Mouse (Mus musculus): ENCODE results near the gene P2ry6. TPM values are rescaled to one million over a fixed set of nuclear protein-coding genes. Genes with fewer than 3 reads are reported as not detected.

The P2ry6 gene
- polyA plus RNA-seq, 1 experiment from 2014 or later: 2.0 TPM

- Histone ChIP-seq H3K36me3 (ENCODE audit: control insufficient read depth, insufficient read depth, low read length) (no peaks in the 10 kb centered on the region), H3K27ac (ENCODE audit: low read depth, low read length) (no peak overlapping the region), H3K4me3 (ENCODE audit: low read depth, low read length) (no peak overlapping the region), H3K4me2 (ENCODE audit: low read depth) (no peak overlapping the region), H3K9ac (ENCODE audit: low read length) (no peak overlapping the region), H3K27me3 (ENCODE audit: control insufficient read depth, insufficient read depth, low read length) (peaks cover 26% of the 10 kb centered on the region), H3K4me1 (ENCODE audit: control insufficient read depth, insufficient read depth, low read length) (0 out of 2 replicates have a peak, but pooled peaks cover 5% of the 10 kb centered on the region), H3K9me3 (ENCODE audit: control insufficient read depth, low read length) (no peaks in the 10 kb centered on the region)
- DNase-seq (ENCODE audit: low spot score): no peak
- no peak for ATAC-seq (ENCODE audit: insufficient read depth, low FRiP score, low TSS enrichment)
- WGBS: 46% methylated on average over 3 of the region's 3 CpGs
These were observed 1.6 kb downstream of the P2ry6 start for GRCm38 (mm10) chr7:100972875-100973274.

DNA sequence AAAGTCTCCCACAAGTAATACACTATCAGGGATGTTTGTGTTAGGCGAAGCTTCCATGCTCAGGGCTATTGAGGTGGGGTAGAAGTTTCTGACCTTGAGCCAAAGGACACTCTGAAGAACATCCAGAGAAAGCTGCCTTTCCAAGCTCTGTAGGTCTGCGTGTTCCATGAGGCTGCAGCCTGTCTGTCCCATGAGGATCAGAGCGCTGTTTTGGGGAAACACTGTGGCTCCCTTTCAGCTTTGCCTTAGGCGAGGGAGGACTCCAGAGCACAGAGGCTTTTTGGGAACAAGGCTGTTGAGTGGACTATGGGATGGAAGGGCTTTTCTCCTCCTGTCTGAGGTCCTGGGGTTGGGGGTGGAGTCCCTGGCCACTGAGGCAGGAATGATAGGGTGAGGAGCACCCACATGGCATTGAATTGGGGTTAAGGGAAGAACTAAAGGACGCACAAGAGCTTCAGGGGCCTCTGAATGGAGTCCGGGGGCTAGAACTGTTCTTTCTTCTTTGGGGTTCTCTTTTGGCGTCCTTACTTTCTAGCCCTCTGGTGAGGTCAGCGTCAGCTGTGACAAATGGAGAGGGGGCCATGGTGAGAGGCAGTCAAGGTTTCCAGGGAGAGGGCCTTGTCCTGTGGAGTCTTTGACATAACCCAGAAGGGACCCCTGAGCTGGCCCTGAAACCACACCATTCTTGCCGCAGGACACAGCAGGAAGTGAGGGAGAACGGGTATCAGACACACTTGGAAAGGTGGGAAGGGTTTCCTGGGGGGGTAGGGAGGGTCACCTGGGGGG is 5.4 kb downstream of the P2ry6 start:
- ATAC-seq (ENCODE audit: insufficient read depth, low FRiP score, low TSS enrichment): no peak

DNA sequence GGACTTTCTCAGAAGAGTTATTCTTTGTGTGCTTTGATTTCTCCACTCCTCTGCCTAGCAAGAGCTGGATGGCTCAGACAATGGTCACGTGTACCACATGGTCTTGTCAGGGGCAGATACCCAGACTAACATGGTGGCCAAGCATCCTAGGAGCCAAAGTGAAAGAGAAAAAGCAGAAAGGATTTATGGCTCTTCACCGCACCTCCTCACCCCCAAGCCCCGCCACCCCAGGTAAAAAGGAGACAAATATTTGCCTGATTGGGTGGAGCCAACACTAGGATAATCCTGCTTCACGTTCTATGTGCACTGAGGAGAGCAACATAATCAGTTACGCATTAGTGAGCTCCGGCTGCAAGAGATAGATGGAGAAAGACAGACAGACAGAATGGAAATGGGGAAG is 6.1 kb downstream of the P2ry6 start:
- ATAC-seq (ENCODE audit: insufficient read depth, low FRiP score, low TSS enrichment) (no peak), DNase-seq (ENCODE audit: low spot score) (no peak)
- no peaks in the 10 kb centered on the region for H3K36me3 ChIP-seq (ENCODE audit: control insufficient read depth, insufficient read depth, low read length)
- 81% methylated on average over 6 of the region's 6 CpGs for WGBS
- no peak overlapping the region for H3K4me3 ChIP-seq (ENCODE audit: low read depth, low read length)
- H3K27ac ChIP-seq (ENCODE audit: low read depth, low read length): no peak overlapping the region
- H3K27me3 ChIP-seq (ENCODE audit: control insufficient read depth, insufficient read depth, low read length): peaks cover 3% of the 10 kb centered on the region
- no peak overlapping the region for H3K4me2 ChIP-seq (ENCODE audit: low read depth)
- no peak overlapping the region for H3K9ac ChIP-seq (ENCODE audit: low read length)
- no peaks in the 10 kb centered on the region for H3K4me1 ChIP-seq (ENCODE audit: control insufficient read depth, insufficient read depth, low read length)
- no peaks in the 10 kb centered on the region for H3K9me3 ChIP-seq (ENCODE audit: control insufficient read depth, low read length)

More for the DNA sequence above, 5.4 kb downstream of the P2ry6 start:
- H3K9me3 ChIP-seq (ENCODE audit: control insufficient read depth, low read length): no peaks in the 10 kb centered on the region
- H3K4me2 ChIP-seq (ENCODE audit: low read depth): no peak overlapping the region
- no peak overlapping the region for H3K4me3 ChIP-seq (ENCODE audit: low read depth, low read length)
- WGBS: 78% methylated on average over 10 of the region's 10 CpGs
- H3K27ac ChIP-seq (ENCODE audit: low read depth, low read length): no peak overlapping the region
- H3K9ac ChIP-seq (ENCODE audit: low read length): no peak overlapping the region
- DNase-seq (ENCODE audit: low spot score): no peak
- H3K36me3 ChIP-seq (ENCODE audit: control insufficient read depth, insufficient read depth, low read length): no peaks in the 10 kb centered on the region
- H3K4me1 ChIP-seq (ENCODE audit: control insufficient read depth, insufficient read depth, low read length): 0 out of 2 replicates have a peak, but pooled peaks cover under 1% of the 10 kb centered on the region
- peaks cover 10% of the 10 kb centered on the region for H3K27me3 ChIP-seq (ENCODE audit: control insufficient read depth, insufficient read depth, low read length)

DNA sequence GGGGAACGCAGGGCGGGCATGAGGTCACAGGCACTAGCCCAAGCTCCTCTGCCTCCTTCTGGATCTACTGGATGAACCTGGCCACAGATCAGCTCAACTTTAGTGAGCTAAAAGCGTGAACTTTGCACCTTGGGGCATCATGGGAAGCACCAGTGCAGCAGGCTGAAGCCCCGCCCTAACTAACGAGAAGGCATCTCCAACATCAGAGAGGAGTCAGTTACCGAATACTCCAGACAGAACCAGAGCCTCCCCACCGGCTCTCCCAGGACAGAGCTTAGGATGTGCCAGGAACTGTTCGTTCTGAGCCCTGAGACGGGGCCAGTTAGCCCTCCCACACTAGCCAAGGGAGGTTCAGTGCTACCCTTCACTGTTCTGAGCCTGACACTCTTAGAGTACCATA is 6.6 kb downstream of the P2ry6 start:
- DNase-seq (ENCODE audit: low spot score): no peak
- Histone ChIP-seq H3K27ac (ENCODE audit: low read depth, low read length) (no peak overlapping the region), H3K9me3 (ENCODE audit: control insufficient read depth, low read length) (no peaks in the 10 kb centered on the region), H3K27me3 (ENCODE audit: control insufficient read depth, insufficient read depth, low read length) (no peaks in the 10 kb centered on the region), H3K36me3 (ENCODE audit: control insufficient read depth, insufficient read depth, low read length) (no peaks in the 10 kb centered on the region), H3K4me1 (ENCODE audit: control insufficient read depth, insufficient read depth, low read length) (no peaks in the 10 kb centered on the region), H3K4me3 (ENCODE audit: low read depth, low read length) (no peak overlapping the region), H3K4me2 (ENCODE audit: low read depth) (no peak overlapping the region), H3K9ac (ENCODE audit: low read length) (no peak overlapping the region)
- ATAC-seq (ENCODE audit: insufficient read depth, low FRiP score, low TSS enrichment): no peak
- 82% methylated on average over 9 of the region's 9 CpGs for WGBS

- H3K4me1 ChIP-seq (ENCODE audit: control insufficient read depth, insufficient read depth, low read length): no peaks in the 10 kb centered on the region
- H3K27me3 ChIP-seq (ENCODE audit: control insufficient read depth, insufficient read depth, low read length): no peaks in the 10 kb centered on the region
- 86% methylated on average over 7 of the region's 7 CpGs for WGBS
- no peak overlapping the region for H3K4me3 ChIP-seq (ENCODE audit: low read depth, low read length)
- no peaks in the 10 kb centered on the region for H3K36me3 ChIP-seq (ENCODE audit: control insufficient read depth, insufficient read depth, low read length)
- no peak overlapping the region for H3K27ac ChIP-seq (ENCODE audit: low read depth, low read length)
- no peak for ATAC-seq (ENCODE audit: insufficient read depth, low FRiP score, low TSS enrichment)
- DNase-seq (ENCODE audit: low spot score): no peak
- no peak overlapping the region for H3K9ac ChIP-seq (ENCODE audit: low read length)
- H3K9me3 ChIP-seq (ENCODE audit: control insufficient read depth, low read length): no peaks in the 10 kb centered on the region
- no peak overlapping the region for H3K4me2 ChIP-seq (ENCODE audit: low read depth)
These were observed 8.4 kb downstream of the P2ry6 start for GRCm38 (mm10) chr7:100966014-100966413.

- Histone ChIP-seq H3K27me3 (ENCODE audit: control insufficient read depth, insufficient read depth, low read length) (no peaks in the 10 kb centered on the region), H3K27ac (ENCODE audit: low read depth, low read length) (no peak overlapping the region), H3K4me3 (ENCODE audit: low read depth, low read length) (no peak overlapping the region), H3K9me3 (ENCODE audit: control insufficient read depth, low read length) (no peaks in the 10 kb centered on the region), H3K36me3 (ENCODE audit: control insufficient read depth, insufficient read depth, low read length) (no peaks in the 10 kb centered on the region), H3K9ac (ENCODE audit: low read length) (no peak overlapping the region), H3K4me1 (ENCODE audit: control insufficient read depth, insufficient read depth, low read length) (no peaks in the 10 kb centered on the region), H3K4me2 (ENCODE audit: low read depth) (no peak overlapping the region)
- no peak for ATAC-seq (ENCODE audit: insufficient read depth, low FRiP score, low TSS enrichment)
- WGBS: 21% methylated on average over 4 of the region's 4 CpGs
- DNase-seq (ENCODE audit: low spot score): peak; percentile 45
These were observed 9.4 kb downstream of the P2ry6 start for GRCm38 (mm10) chr7:100965079-100965478.

GRCm38 (mm10) chr7:100964242-100964641 is 10.2 kb downstream of the P2ry6 start:
- DNase-seq (ENCODE audit: low spot score) (no peak), ATAC-seq (ENCODE audit: insufficient read depth, low FRiP score, low TSS enrichment) (no peak)
- WGBS: 81% methylated on average over 6 of the region's 6 CpGs
- Histone ChIP-seq H3K27me3 (ENCODE audit: control insufficient read depth, insufficient read depth, low read length) (no peaks in the 10 kb centered on the region), H3K4me2 (ENCODE audit: low read depth) (no peak overlapping the region), H3K27ac (ENCODE audit: low read depth, low read length) (no peak overlapping the region), H3K4me3 (ENCODE audit: low read depth, low read length) (no peak overlapping the region), H3K9me3 (ENCODE audit: control insufficient read depth, low read length) (no peaks in the 10 kb centered on the region), H3K9ac (ENCODE audit: low read length) (no peak overlapping the region), H3K4me1 (ENCODE audit: control insufficient read depth, insufficient read depth, low read length) (no peaks in the 10 kb centered on the region), H3K36me3 (ENCODE audit: control insufficient read depth, insufficient read depth, low read length) (no peaks in the 10 kb centered on the region)

- no peak for DNase-seq (ENCODE audit: low spot score)
- H3K36me3 ChIP-seq (ENCODE audit: control insufficient read depth, insufficient read depth, low read length): no peaks in the 10 kb centered on the region
- H3K9me3 ChIP-seq (ENCODE audit: control insufficient read depth, low read length): no peaks in the 10 kb centered on the region
- no peaks in the 10 kb centered on the region for H3K4me1 ChIP-seq (ENCODE audit: control insufficient read depth, insufficient read depth, low read length)
- no peak overlapping the region for H3K27ac ChIP-seq (ENCODE audit: low read depth, low read length)
- H3K4me2 ChIP-seq (ENCODE audit: low read depth): no peak overlapping the region
- no peak overlapping the region for H3K9ac ChIP-seq (ENCODE audit: low read length)
- 78% methylated on average over 8 of the region's 8 CpGs for WGBS
- no peaks in the 10 kb centered on the region for H3K27me3 ChIP-seq (ENCODE audit: control insufficient read depth, insufficient read depth, low read length)
- ATAC-seq (ENCODE audit: insufficient read depth, low FRiP score, low TSS enrichment): no peak
- H3K4me3 ChIP-seq (ENCODE audit: low read depth, low read length): no peak overlapping the region
These were observed 11.1 kb downstream of the P2ry6 start for GRCm38 (mm10) chr7:100963381-100963780.

DNA sequence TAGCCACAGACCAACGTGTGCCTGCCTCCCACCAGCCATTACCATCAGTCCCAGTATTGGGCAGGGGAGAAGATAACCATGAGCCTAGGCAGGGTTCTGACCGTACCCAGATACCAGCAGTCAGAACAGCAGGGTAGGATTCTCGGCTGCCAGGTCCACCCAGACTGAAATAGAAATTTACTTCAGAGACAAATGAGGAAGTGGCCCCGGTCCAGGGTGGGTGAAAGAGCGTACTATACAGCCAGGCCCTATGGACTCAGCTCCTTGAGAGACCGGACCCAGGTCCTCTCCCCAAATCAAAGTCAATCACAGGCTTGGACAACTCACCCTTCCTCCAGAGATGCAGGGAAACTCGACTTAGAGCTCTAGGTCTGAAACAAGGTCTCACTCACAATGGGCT is 13.3 kb downstream of the P2ry6 start:
- H3K9ac ChIP-seq (ENCODE audit: low read length): no peak overlapping the region
- no peaks in the 10 kb centered on the region for H3K9me3 ChIP-seq (ENCODE audit: control insufficient read depth, low read length)
- ATAC-seq (ENCODE audit: insufficient read depth, low FRiP score, low TSS enrichment) (no peak), DNase-seq (ENCODE audit: low spot score) (no peak)
- H3K4me1 ChIP-seq (ENCODE audit: control insufficient read depth, insufficient read depth, low read length): no peaks in the 10 kb centered on the region
- WGBS: 77% methylated on average over 7 of the region's 7 CpGs
- no peaks in the 10 kb centered on the region for H3K27me3 ChIP-seq (ENCODE audit: control insufficient read depth, insufficient read depth, low read length)
- no peak overlapping the region for H3K27ac ChIP-seq (ENCODE audit: low read depth, low read length)
- no peaks in the 10 kb centered on the region for H3K36me3 ChIP-seq (ENCODE audit: control insufficient read depth, insufficient read depth, low read length)
- H3K4me2 ChIP-seq (ENCODE audit: low read depth): no peak overlapping the region
- H3K4me3 ChIP-seq (ENCODE audit: low read depth, low read length): no peak overlapping the region

Data from neural tube, embryonic 11.5 days (tissue).